Mouse (Mus musculus) liver, embryonic 15.5 days (tissue): Measurements from ENCODE around the gene Galntl6. TPM values are rescaled to one million over a fixed set of nuclear protein-coding genes. Genes with fewer than 3 reads are reported as not detected.

ENCODE experiments used
- ATAC-seq: fragments of 200-750 bp; cut with Nextera tagmentation; 2 replicates; pipeline ENCODE4 v1.8.0; 2017; ENCODE audit warnings: moderate number of reproducible peaks, mild to moderate bottlenecking, moderate library complexity; ENCODE audit not compliant: insufficient read depth
- H3K27ac ChIP-seq: fragments of 300-500 bp; sonication (generic); replicated peaks from 2 replicates; pipeline ENCODE4 v1.5.1; 2015; ENCODE audit warnings: mild to moderate bottlenecking, inconsistent platforms
- H3K27me3 ChIP-seq: fragments of 300-500 bp; sonication (generic); 2 replicates; pipeline ENCODE4 v1.6.1; 2015; ENCODE audit warnings: mild to moderate bottlenecking, inconsistent platforms
- H3K36me3 ChIP-seq: fragments of 300-500 bp; sonication (generic); replicated peaks from 2 replicates; pipeline ENCODE4 v1.6.1; 2015; ENCODE audit warnings: moderate library complexity, mild to moderate bottlenecking, inconsistent platforms
- H3K4me1 ChIP-seq: fragments of 300-500 bp; sonication (generic); replicated peaks from 2 replicates; pipeline ENCODE4 v1.6.1; 2015; ENCODE audit warnings: inconsistent platforms
- H3K4me2 ChIP-seq: fragments of 300-500 bp; sonication (generic); 2 replicates; pipeline ENCODE4 v1.6.1; 2015; ENCODE audit warnings: moderate library complexity, mild to moderate bottlenecking, inconsistent platforms
- H3K4me3 ChIP-seq: fragments of 300-500 bp; sonication (generic); replicated peaks from 2 replicates; pipeline ENCODE4 v1.5.1; 2015; ENCODE audit warnings: mild to moderate bottlenecking, inconsistent platforms
- H3K9ac ChIP-seq: fragments of 300-500 bp; sonication (generic); 2 replicates; pipeline ENCODE4 v1.6.1; 2015; ENCODE audit warnings: moderate library complexity, mild to moderate bottlenecking, inconsistent platforms
- H3K9me3 ChIP-seq: fragments of 300-500 bp; sonication (generic); replicated peaks from 2 replicates; pipeline ENCODE4 v1.6.1; 2016; ENCODE audit warnings: inconsistent platforms
- WGBS: fragments of 180-500 bp; shearing (Covaris S2); methylation state at CpG from one replicate; pipeline ENCODE4 v1.1.7; 2015; ENCODE audit warnings: mixed read lengths; ENCODE audit not compliant: insufficient replicate concordance; 5-methylcytosine and 5-hydroxymethylcytosine counted together
- polyA plus RNA-seq: library from polyadenylated mRNA; unstranded; fragments of >200 nt; fragmentation: Nextera tagmentation; extraction: Ambion mirVana; gene quantifications from 2 replicates; pipeline ENCODE4 v1.2.1, GENCODE M21; 2015

The Galntl6 gene
- polyA plus RNA-seq, 1 experiment from 2014 or later, result not detected

GRCm38 (mm10) chr8:57922214-57923070 lies 990.0 kb downstream of the Galntl6 start:
- Histone ChIP-seq H3K4me1 (no peaks in the 10 kb centered on the region), H3K27me3 (no peaks in the 10 kb centered on the region), H3K9ac (no peak overlapping the region), H3K27ac (no peak overlapping the region), H3K4me2 (no peak overlapping the region), H3K9me3 (no peaks in the 10 kb centered on the region), H3K36me3 (no peaks in the 10 kb centered on the region), H3K4me3 (no peak overlapping the region)
- ATAC-seq, result no peak
- 63% methylated on average over 6 of the region's 6 CpGs for WGBS

- 46% methylated on average over 3 of the region's 3 CpGs for WGBS
- H3K4me3 ChIP-seq, result no peak overlapping the region
- ATAC-seq, result no peak
- no peak overlapping the region for H3K27ac ChIP-seq
- no peaks in the 10 kb centered on the region for H3K9me3 ChIP-seq
- H3K4me2 ChIP-seq, result no peak overlapping the region
- H3K27me3 ChIP-seq, result no peaks in the 10 kb centered on the region
- no peaks in the 10 kb centered on the region for H3K36me3 ChIP-seq
- H3K4me1 ChIP-seq, result no peaks in the 10 kb centered on the region
- no peak overlapping the region for H3K9ac ChIP-seq
These were observed 992.0 kb downstream of the Galntl6 start for GRCm38 (mm10) chr8:57920326-57920903.

DNA sequence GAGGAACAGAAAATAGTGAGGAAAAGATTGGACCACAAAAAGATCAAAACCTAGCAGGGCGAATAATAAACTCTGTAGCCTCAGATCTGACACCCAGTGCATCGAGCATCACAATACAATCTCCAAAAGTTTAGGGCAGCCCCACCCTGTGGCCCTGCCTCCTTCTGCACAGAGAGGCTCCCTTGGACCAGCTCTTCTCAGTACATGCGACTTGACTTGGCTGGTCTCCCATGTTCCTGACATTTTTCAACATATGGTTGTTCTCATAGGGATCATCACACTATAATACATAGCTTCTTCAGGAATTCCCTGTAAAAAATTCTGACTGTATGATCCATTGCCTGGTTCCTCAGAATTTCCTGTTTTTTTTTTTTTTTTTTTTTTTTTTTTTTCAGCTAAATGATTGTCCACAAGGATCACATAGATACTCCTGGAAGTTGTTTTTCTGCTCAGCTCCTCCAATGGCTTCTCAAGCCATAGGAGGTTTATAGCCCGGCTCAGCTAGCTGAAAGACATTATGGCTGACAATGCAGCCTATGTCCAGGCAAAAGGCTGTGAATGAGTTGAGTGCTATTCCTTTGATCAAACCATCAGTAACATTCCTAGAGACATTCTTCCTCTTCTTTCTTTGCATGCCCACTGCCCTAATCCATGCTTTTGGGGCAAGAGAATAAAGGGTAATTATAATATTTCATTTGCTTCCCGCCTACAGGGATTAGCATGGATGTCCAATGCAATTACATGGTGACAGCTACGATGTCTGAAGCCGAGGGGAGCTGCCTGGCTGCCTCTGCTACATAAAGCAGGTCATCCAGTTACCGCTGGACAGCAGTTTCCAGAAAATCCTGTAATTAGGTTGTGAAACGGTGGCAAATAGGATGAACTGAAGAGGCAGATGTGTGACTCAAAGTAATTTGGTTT lies 993.5 kb downstream of the Galntl6 start:
- Histone ChIP-seq H3K9ac (no peak overlapping the region), H3K27me3 (no peaks in the 10 kb centered on the region)

DNA sequence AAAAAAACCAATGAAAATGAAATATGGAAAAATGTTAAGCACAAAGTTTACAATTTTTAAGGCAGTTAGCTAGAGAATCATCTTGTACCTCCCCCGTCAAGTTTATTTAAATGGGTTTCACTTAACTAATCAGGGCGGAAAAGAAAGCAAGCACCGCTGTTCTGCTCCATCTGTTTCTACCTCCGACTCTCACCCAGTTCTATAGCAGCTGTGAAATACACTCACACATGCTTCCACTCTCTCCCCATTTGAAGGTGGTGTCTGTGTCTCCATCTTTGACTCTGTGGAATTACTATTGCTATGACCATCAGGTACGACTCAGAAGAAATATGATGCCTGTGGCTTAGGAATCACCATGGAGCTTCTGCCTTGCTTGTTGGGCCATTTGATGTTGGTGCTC lies 1019.1 kb downstream of the Galntl6 start:
- Histone ChIP-seq H3K4me1 (no peaks in the 10 kb centered on the region), H3K27ac (no peak overlapping the region), H3K27me3 (no peaks in the 10 kb centered on the region), H3K9ac (no peak overlapping the region), H3K4me2 (no peak overlapping the region), H3K36me3 (no peaks in the 10 kb centered on the region), H3K4me3 (no peak overlapping the region), H3K9me3 (no peaks in the 10 kb centered on the region)
- ATAC-seq, result no peak
- WGBS, result 76% methylated on average over 5 of the region's 5 CpGs

More for the DNA sequence above, 993.5 kb downstream of the Galntl6 start:
- Histone ChIP-seq H3K36me3 (no peaks in the 10 kb centered on the region), H3K4me2 (no peak overlapping the region), H3K9me3 (no peaks in the 10 kb centered on the region), H3K4me3 (no peak overlapping the region), H3K27ac (no peak overlapping the region), H3K4me1 (no peaks in the 10 kb centered on the region)
- WGBS, result 59% methylated on average over 9 of the region's 9 CpGs
- ATAC-seq, result no peak

DNA sequence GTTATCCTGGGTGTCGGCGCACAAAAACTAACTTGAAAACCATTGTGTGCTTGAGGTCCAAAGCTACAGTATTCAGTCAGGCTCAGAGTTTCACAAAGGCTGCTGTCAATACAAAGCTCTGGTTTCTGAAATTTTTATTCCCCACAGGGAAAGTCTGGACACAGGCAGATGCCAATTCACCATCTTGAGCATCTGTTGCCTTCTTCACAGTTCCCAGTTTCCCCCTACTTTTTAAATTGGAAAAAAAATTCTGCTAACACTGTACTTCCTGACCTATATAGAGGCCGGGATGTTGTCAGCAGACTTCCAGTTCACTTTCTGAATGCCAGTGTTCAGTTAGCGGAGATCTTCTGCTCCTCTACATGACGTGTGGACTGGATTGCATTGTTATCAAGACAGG lies 1020.3 kb downstream of the Galntl6 start:
- no peak overlapping the region for H3K4me2 ChIP-seq
- 57% methylated on average over 5 of the region's 5 CpGs for WGBS

DNA sequence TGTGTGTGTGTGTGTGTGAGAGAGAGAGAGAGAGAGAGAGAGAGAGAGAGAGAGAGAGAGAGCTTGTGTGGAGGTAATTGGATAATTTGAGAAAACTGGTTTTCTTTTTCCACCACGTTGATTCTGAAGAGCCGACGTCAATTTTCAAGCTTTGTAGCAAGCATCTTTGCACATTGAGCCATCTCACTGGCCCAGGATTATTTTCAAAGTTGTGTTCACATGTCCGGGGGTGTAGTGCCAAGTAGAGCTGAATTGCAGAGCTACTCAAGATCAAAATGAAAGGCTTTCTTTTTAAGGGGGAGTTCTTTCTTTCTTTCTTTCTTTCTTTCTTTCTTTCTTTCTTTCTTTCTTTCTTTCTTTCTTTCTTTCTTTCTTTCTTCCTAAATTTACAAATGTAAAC lies 1022.3 kb downstream of the Galntl6 start:
- WGBS, result 66% methylated on average over 4 of the region's 4 CpGs
- no peaks in the 10 kb centered on the region for H3K36me3 ChIP-seq
- ATAC-seq, result no peak
- no peaks in the 10 kb centered on the region for H3K27me3 ChIP-seq
- H3K4me2 ChIP-seq, result no peak overlapping the region
- no peaks in the 10 kb centered on the region for H3K9me3 ChIP-seq
- H3K4me1 ChIP-seq, result no peaks in the 10 kb centered on the region
- H3K27ac ChIP-seq, result no peak overlapping the region
- H3K4me3 ChIP-seq, result no peak overlapping the region
- no peak overlapping the region for H3K9ac ChIP-seq

More for the DNA sequence above, 1020.3 kb downstream of the Galntl6 start:
- H3K27ac ChIP-seq, result no peak overlapping the region
- no peak for ATAC-seq
- H3K4me1 ChIP-seq, result no peaks in the 10 kb centered on the region
- H3K9ac ChIP-seq, result no peak overlapping the region
- no peak overlapping the region for H3K4me3 ChIP-seq
- no peaks in the 10 kb centered on the region for H3K36me3 ChIP-seq
- H3K9me3 ChIP-seq, result no peaks in the 10 kb centered on the region
- H3K27me3 ChIP-seq, result no peaks in the 10 kb centered on the region

DNA sequence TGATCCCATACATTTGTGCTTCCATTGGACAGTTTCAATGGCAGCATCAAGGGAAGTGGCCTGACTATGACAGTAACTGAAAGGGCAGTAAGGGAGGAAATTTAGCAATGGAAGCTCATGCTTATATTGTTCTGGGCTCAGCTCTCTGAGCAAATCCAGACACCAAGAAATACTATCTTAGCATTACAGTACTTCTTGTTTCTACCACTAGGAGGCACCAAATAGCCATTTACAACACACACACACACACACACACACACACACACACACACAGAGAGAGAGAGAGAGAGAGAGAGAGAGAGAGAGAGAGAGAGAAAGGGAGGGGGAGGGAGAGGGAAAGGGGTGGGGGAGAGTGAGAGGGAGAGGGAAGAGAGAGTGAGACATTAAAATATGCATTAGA lies 1023.6 kb downstream of the Galntl6 start:
- no peak for ATAC-seq
- Histone ChIP-seq H3K9ac (no peak overlapping the region), H3K27me3 (no peaks in the 10 kb centered on the region), H3K4me2 (no peak overlapping the region), H3K27ac (no peak overlapping the region), H3K36me3 (no peaks in the 10 kb centered on the region), H3K4me1 (no peaks in the 10 kb centered on the region), H3K4me3 (no peak overlapping the region), H3K9me3 (no peaks in the 10 kb centered on the region)

- H3K4me3 ChIP-seq, result no peak overlapping the region
- H3K27ac ChIP-seq, result no peak overlapping the region
- no peak for ATAC-seq
- no peaks in the 10 kb centered on the region for H3K36me3 ChIP-seq
- H3K27me3 ChIP-seq, result no peaks in the 10 kb centered on the region
- H3K9me3 ChIP-seq, result no peaks in the 10 kb centered on the region
- no peaks in the 10 kb centered on the region for H3K4me1 ChIP-seq
- 50% methylated on average over 11 of the region's 11 CpGs for WGBS
- H3K9ac ChIP-seq, result no peak overlapping the region
- no peak overlapping the region for H3K4me2 ChIP-seq
These were observed 1033.0 kb downstream of the Galntl6 start for GRCm38 (mm10) chr8:57879452-57879851.

- Histone ChIP-seq H3K36me3 (no peaks in the 10 kb centered on the region), H3K4me1 (no peaks in the 10 kb centered on the region), H3K27ac (no peak overlapping the region), H3K9ac (no peak overlapping the region), H3K4me3 (no peak overlapping the region), H3K9me3 (no peaks in the 10 kb centered on the region), H3K4me2 (no peak overlapping the region), H3K27me3 (no peaks in the 10 kb centered on the region)
- no peak for ATAC-seq
These were observed 1063.4 kb downstream of the Galntl6 start for GRCm38 (mm10) chr8:57849074-57849473.

GRCm38 (mm10) chr8:57843461-57843860 lies 1069.0 kb downstream of the Galntl6 start:
- H3K9ac ChIP-seq, result no peak overlapping the region
- H3K36me3 ChIP-seq, result no peaks in the 10 kb centered on the region
- H3K27me3 ChIP-seq, result no peaks in the 10 kb centered on the region
- 58% methylated on average over 5 of the region's 5 CpGs for WGBS
- H3K4me2 ChIP-seq, result no peak overlapping the region
- no peak for ATAC-seq
- H3K4me3 ChIP-seq, result no peak overlapping the region
- no peak overlapping the region for H3K27ac ChIP-seq
- no peaks in the 10 kb centered on the region for H3K4me1 ChIP-seq
- no peaks in the 10 kb centered on the region for H3K9me3 ChIP-seq
